Mouse (Mus musculus) neural tube, embryonic 14.5 days (tissue): ENCODE measurements around the gene Prrc2a. TPM values are rescaled to one million over a fixed set of nuclear protein-coding genes. Genes with fewer than 3 reads are reported as not detected.

Experiments used
- ATAC-seq: fragments of 200-750 bp; cut with Nextera tagmentation; 2 replicates; pipeline ENCODE4 v1.8.0; 2017; ENCODE audit warnings: low read depth, mild to moderate bottlenecking, moderate TSS enrichment, moderate library complexity
- H3K27ac ChIP-seq: fragments of 300-500 bp; sonication (generic); 2 replicates; pipeline ENCODE4 v1.5.1; 2014; ENCODE audit warnings: low read depth, mild to moderate bottlenecking, control low read depth, low read length, moderate library complexity, mixed read lengths
- H3K27me3 ChIP-seq: fragments of 300-500 bp; sonication (generic); 2 replicates; pipeline ENCODE4 v1.6.1; 2014; ENCODE audit warnings: low read length; ENCODE audit not compliant: control insufficient read depth, insufficient read depth
- H3K36me3 ChIP-seq: fragments of 300-500 bp; sonication (generic); 2 replicates; pipeline ENCODE4 v1.6.1; 2014; ENCODE audit warnings: low read length, mixed read lengths; ENCODE audit not compliant: control insufficient read depth, insufficient read depth
- H3K4me1 ChIP-seq: fragments of 300-500 bp; sonication (generic); 2 replicates; pipeline ENCODE4 v1.6.1; 2014; ENCODE audit warnings: low read length; ENCODE audit not compliant: control insufficient read depth, insufficient read depth
- H3K4me2 ChIP-seq: fragments of 300-500 bp; sonication (generic); 2 replicates; pipeline ENCODE4 v1.6.1; 2014; ENCODE audit warnings: mild to moderate bottlenecking, low read depth, low read length, control low read depth
- H3K4me3 ChIP-seq: fragments of 300-500 bp; sonication (generic); 2 replicates; pipeline ENCODE4 v1.5.1; 2014; ENCODE audit warnings: low read depth, low read length, control low read depth, mixed read lengths
- H3K9ac ChIP-seq: fragments of 300-500 bp; sonication (generic); replicated peaks from 2 replicates; pipeline ENCODE4 v1.6.1; 2014; ENCODE audit warnings: low read depth, mild to moderate bottlenecking, control low read depth, low read length, mixed read lengths
- H3K9me3 ChIP-seq: fragments of 300-500 bp; sonication (generic); 2 replicates; pipeline ENCODE4 v1.6.1; 2016; ENCODE audit warnings: low read length; ENCODE audit not compliant: control insufficient read depth
- WGBS: fragments of 180-500 bp; shearing (Covaris S2); extraction: QIAGEN DNeasy Blood & Tissue Kit; methylation state at CpG from one replicate; pipeline ENCODE4 v1.1.7; 2014; 5-methylcytosine and 5-hydroxymethylcytosine counted together
- polyA plus RNA-seq: library from polyadenylated mRNA; unstranded; fragments of >200 nt; fragmentation: Nextera tagmentation; extraction: Ambion mirVana; gene quantifications from 2 replicates; pipeline ENCODE4 v1.2.1, GENCODE M21; 2014

Gene Prrc2a
- polyA plus RNA-seq, 1 experiment from 2014 or later: 195 TPM

GRCm38 (mm10) chr17:35168541-35169207 is 4.0 kb upstream of the Prrc2a start:
- Histone ChIP-seq H3K4me2 (no peak overlapping the region), H3K27ac (no peak overlapping the region), H3K4me3 (no peak overlapping the region), H3K27me3 (no peaks in the 10 kb centered on the region), H3K9me3 (no peaks in the 10 kb centered on the region), H3K9ac (no peak overlapping the region), H3K36me3 (no peaks in the 10 kb centered on the region), H3K4me1 (peaks cover 9% of the 10 kb centered on the region; the same call in 1 of the 2 replicates)
- no peak for ATAC-seq
- 25% methylated on average over 4 of the region's 4 CpGs for WGBS

GRCm38 (mm10) chr17:35167794-35168193 is 3.1 kb upstream of the Prrc2a start:
- H3K9me3 ChIP-seq: no peaks in the 10 kb centered on the region
- H3K4me1 ChIP-seq: peaks cover 14% of the 10 kb centered on the region
- no peak overlapping the region for H3K4me2 ChIP-seq
- H3K36me3 ChIP-seq: no peaks in the 10 kb centered on the region
- no peak overlapping the region for H3K9ac ChIP-seq
- no peaks in the 10 kb centered on the region for H3K27me3 ChIP-seq
- no peak overlapping the region for H3K4me3 ChIP-seq
- ATAC-seq: no peak
- H3K27ac ChIP-seq: no peak overlapping the region
- 88% methylated on average over 7 of the region's 7 CpGs for WGBS

DNA sequence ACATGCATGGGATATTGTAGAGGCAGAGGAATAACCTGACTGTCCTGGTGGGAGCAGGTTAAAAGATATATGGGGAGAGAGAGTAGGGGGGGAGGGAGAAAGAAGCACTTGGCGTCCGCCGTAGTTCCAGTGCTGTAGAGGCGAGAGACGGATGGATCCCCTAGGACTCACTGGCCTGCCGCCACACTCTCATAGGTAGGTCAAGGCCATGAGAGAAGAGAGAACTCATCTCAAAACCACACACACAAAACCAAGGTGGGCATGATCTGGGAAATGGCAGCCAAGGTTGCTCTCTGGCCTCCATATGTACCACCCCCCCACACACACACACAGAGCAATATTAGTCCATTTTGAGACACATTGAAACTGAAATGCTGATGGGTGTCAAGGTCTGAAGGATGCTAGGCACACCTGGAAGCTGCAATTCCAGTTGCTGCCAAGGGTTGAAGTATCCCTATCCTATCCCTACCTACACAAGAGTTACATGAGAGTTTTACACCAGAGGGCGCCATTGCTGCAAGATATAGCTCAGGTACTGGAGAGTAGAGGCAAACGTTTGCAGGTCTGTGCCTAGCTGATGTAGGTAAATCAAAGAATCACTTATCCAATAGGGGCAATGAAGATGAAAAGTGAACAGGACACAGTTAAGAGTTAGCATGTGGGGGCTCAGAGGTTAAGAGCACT is 1.8 kb upstream of the Prrc2a start:
- Histone ChIP-seq H3K9me3 (no peaks in the 10 kb centered on the region), H3K36me3 (peaks cover 5% of the 10 kb centered on the region; the same call in 1 of the 2 replicates), H3K27ac (peak overlapping the region; percentile 88), H3K4me1 (peaks cover 26% of the 10 kb centered on the region), H3K4me3 (peak overlapping the region; percentile 89; the same call in 1 of the 2 replicates), H3K9ac (peak overlapping the region; percentile 54), H3K4me2 (peak overlapping the region; percentile 71), H3K27me3 (no peaks in the 10 kb centered on the region)
- 48% methylated on average over 8 of the region's 8 CpGs for WGBS
- peak; percentile 6; the same call in 1 of the 2 replicates for ATAC-seq

- peak overlapping the region; percentile 89 for H3K4me3 ChIP-seq
- 23% methylated on average over 12 of the region's 12 CpGs for WGBS
- peaks cover 26% of the 10 kb centered on the region for H3K4me1 ChIP-seq
- peak overlapping the region; percentile 88 for H3K27ac ChIP-seq
- H3K4me2 ChIP-seq: peak overlapping the region; percentile 71
- peaks cover 14% of the 10 kb centered on the region; the same call in 1 of the 2 replicates for H3K36me3 ChIP-seq
- no peaks in the 10 kb centered on the region for H3K9me3 ChIP-seq
- H3K27me3 ChIP-seq: no peaks in the 10 kb centered on the region
- H3K9ac ChIP-seq: peak overlapping the region; percentile 54
- peak; percentile 83 for ATAC-seq
Observed at GRCm38 (mm10) chr17:35165451-35166155, 906 bp upstream of the Prrc2a start.

GRCm38 (mm10) chr17:35164218-35164567 is 504 bp downstream of the Prrc2a start:
- Histone ChIP-seq H3K4me3 (peak overlapping the region; percentile 89), H3K4me1 (peaks cover 26% of the 10 kb centered on the region), H3K36me3 (peaks cover 28% of the 10 kb centered on the region), H3K4me2 (peak overlapping the region; percentile 89), H3K27ac (peak overlapping the region; percentile 92), H3K9me3 (no peaks in the 10 kb centered on the region), H3K9ac (peak overlapping the region; percentile 98), H3K27me3 (no peaks in the 10 kb centered on the region)
- 0% methylated on average over 26 of the region's 28 CpGs for WGBS
- no peak; the same call in 1 of the 2 replicates for ATAC-seq

GRCm38 (mm10) chr17:35163326-35164081 is 1.2 kb downstream of the Prrc2a start:
- Histone ChIP-seq H3K27ac (peak overlapping the region; percentile 92), H3K9ac (peak overlapping the region; percentile 98), H3K9me3 (no peaks in the 10 kb centered on the region), H3K4me2 (peak overlapping the region; percentile 89), H3K36me3 (peaks cover 35% of the 10 kb centered on the region), H3K27me3 (no peaks in the 10 kb centered on the region), H3K4me3 (peak overlapping the region; percentile 89), H3K4me1 (peaks cover 26% of the 10 kb centered on the region)
- ATAC-seq: no peak
- WGBS: 12% methylated on average over 8 of the region's 8 CpGs

GRCm38 (mm10) chr17:35162730-35163129 is 2.0 kb downstream of the Prrc2a start:
- H3K27ac ChIP-seq: no peak overlapping the region
- no peak for ATAC-seq
- H3K27me3 ChIP-seq: no peaks in the 10 kb centered on the region
- H3K4me3 ChIP-seq: peak overlapping the region; percentile 89
- H3K4me2 ChIP-seq: peak overlapping the region; percentile 89
- peaks cover 26% of the 10 kb centered on the region for H3K4me1 ChIP-seq
- no peaks in the 10 kb centered on the region for H3K9me3 ChIP-seq
- peak overlapping the region; percentile 98 for H3K9ac ChIP-seq
- peaks cover 42% of the 10 kb centered on the region for H3K36me3 ChIP-seq
- 52% methylated on average over 12 of the region's 12 CpGs for WGBS

GRCm38 (mm10) chr17:35162121-35162520 is 2.6 kb downstream of the Prrc2a start:
- ATAC-seq: no peak
- Histone ChIP-seq H3K4me1 (peaks cover 26% of the 10 kb centered on the region), H3K36me3 (peaks cover 48% of the 10 kb centered on the region)

More at GRCm38 (mm10) chr17:35162121-35162520, 2.6 kb downstream of the Prrc2a start:
- Histone ChIP-seq H3K9me3 (no peaks in the 10 kb centered on the region), H3K27ac (no peak overlapping the region), H3K27me3 (no peaks in the 10 kb centered on the region), H3K4me3 (peak overlapping the region; percentile 89), H3K9ac (no peak overlapping the region), H3K4me2 (peak overlapping the region; percentile 89)
- WGBS: 79% methylated on average over 14 of the region's 14 CpGs
